9 mouse cellular contexts compared by ENCODE assay signal in genomic region chr12:108657350-108657749, GRCm38 (mm10). TPM values are rescaled to one million over a fixed set of nuclear protein-coding genes. Genes with fewer than 3 reads are reported as not detected.
DNase-seq lines count a peak whose midpoint lies in the region; ATAC-seq and TF ChIP-seq lines count a peak whose summit lies in the region.
"Had no signal": no experiment of that assay in that cellular context is flagged by ENCODE, and none has a peak within 500 bp of the region (broad histone marks: within the 10 kb centered on the region; RNA-seq: fewer than 3 reads in every experiment).

No protein-coding gene starts in this region.

- H3K4me1 ChIP-seq in ES-E14 (ENCODE audit: control insufficient read depth in 2 of 2, insufficient read depth in 2 of 2, low read length in 2 of 2, poor library complexity in 1 of 2), result peaks cover 0 to 9% of the 10 kb centered on the region in 2 experiments; a peak in 1 of 4 replicates
- peaks cover 34% of the 10 kb centered on the region for H3K4me1 ChIP-seq in liver, embryonic 12.5 days
- H3K4me1 ChIP-seq: embryonic facial prominence, embryonic 13.5 days had no signal

- no peak overlapping the region for H3K27ac ChIP-seq in ES-E14 (ENCODE audit: insufficient read depth, low read depth, low read length, poor library complexity, severe bottlenecking)
- no peak overlapping the region for H3K27ac ChIP-seq in liver, embryonic 12.5 days
- H3K27ac ChIP-seq: embryonic facial prominence, embryonic 13.5 days had no signal

- H3K9me3 ChIP-seq in ES-E14 (ENCODE audit: control insufficient read depth, insufficient read depth, low read depth, low read length), result no peaks in the 10 kb centered on the region
- H3K9me3 ChIP-seq in liver, embryonic 12.5 days (replicated peaks), result no peaks in the 10 kb centered on the region
- H3K9me3 ChIP-seq: embryonic facial prominence, embryonic 13.5 days had no signal

- H3K27me3 ChIP-seq in liver, embryonic 12.5 days (replicated peaks), result no peaks in the 10 kb centered on the region
- H3K27me3 ChIP-seq: embryonic facial prominence, embryonic 13.5 days had no signal

- 58% methylated on average over 1 of the region's 1 CpGs for WGBS in liver, embryonic 12.5 days (ENCODE audit: insufficient replicate concordance)

- H3K4me3 ChIP-seq in ES-E14 (ENCODE audit: insufficient read depth in 1 of 2, low read depth in 1 of 2, low read length in 2 of 2, poor library complexity in 1 of 2, severe bottlenecking in 1 of 2), result no peak overlapping the region
- no peak overlapping the region for H3K4me3 ChIP-seq in liver, embryonic 12.5 days
- H3K4me3 ChIP-seq: embryonic facial prominence, embryonic 13.5 days had no signal

- H3K36me3 ChIP-seq in ES-E14 (ENCODE audit: control insufficient read depth, insufficient read depth, low read length, poor library complexity, severe bottlenecking), result peaks cover 5% of the 10 kb centered on the region; the same call in 1 of the 2 replicates
- peaks cover 14% of the 10 kb centered on the region; the same call in 1 of the 2 replicates for H3K36me3 ChIP-seq in liver, embryonic 12.5 days

- in situ Hi-C loops in ES-E14 (cut with MboI; ENCODE audit: low sequenced_read_pairs in 2 of 2, unreplicated experiment in 2 of 2), result no loop called here

- DNase-seq in layer of hippocampus, adult 11-12 months (ENCODE audit: low spot score), result peak; percentile 38
- no peak for DNase-seq in layer of hippocampus, postnatal 36 days
- peak; percentile 75 for DNase-seq in ES-E14 (ENCODE audit: low read depth, low spot score)
- peak; percentile 72 for DNase-seq in heart, postnatal 4 days
- peak; percentile 43 to 65 for DNase-seq in spleen, adult 18-20 months
- DNase-seq in MN1 (ENCODE audit: low spot score), result no peak

- H3K9ac ChIP-seq in ES-E14 (ENCODE audit: insufficient read depth, low read depth, low read length, poor library complexity, severe bottlenecking), result no peak overlapping the region
- no peak overlapping the region for H3K9ac ChIP-seq in liver, embryonic 12.5 days
- H3K9ac ChIP-seq: embryonic facial prominence, embryonic 13.5 days had no signal

- no peak overlapping the region for H3K4me2 ChIP-seq in liver, embryonic 12.5 days
- H3K4me2 ChIP-seq: embryonic facial prominence, embryonic 13.5 days had no signal

- peak; percentile 66 for ATAC-seq in common myeloid progenitor, adult 5-6 weeks (replicated peaks; ENCODE audit: low read depth, poor library complexity, severe bottlenecking)
- peak; percentile 48; the same call in 1 of the 2 replicates for ATAC-seq in liver, embryonic 12.5 days

TF ChIP-seq in ES-E14, 5 proteins besides CTCF, POLR2A, EP300 and RAD21:
- TF ChIP-seq MAFK (IDR thresholded peaks at IDR 0.05; ENCODE audit: insufficient read depth, low read depth, low read length) (no peak), ZC3H11A (IDR thresholded peaks at IDR 0.05; ENCODE audit: borderline replicate concordance, low read depth, low read length) (peak; percentile 64)

RNA-seq across cellular contexts. Expression of gene Degs2, which starts 44.8 kb away (rescaled TPM):
- total RNA-seq in layer of hippocampus, postnatal 36 days (2021), result 1 to 10 TPM; 4.1 to 5.0 TPM
- 0.42 and 0.49 TPM in 2 replicates for total RNA-seq in ES-E14 (2012; rRNA removed)
- not detected in 2 replicates for total RNA-seq in common myeloid progenitor, adult 5-6 weeks (2017)
- total RNA-seq in heart, postnatal 4 days (2021), result not detected
- polyA plus RNA-seq in liver, embryonic 12.5 days (2016; fragmentation: Nextera tagmentation; extraction: Ambion mirVana), result 0.15 and 0.42 TPM in 2 replicates

Comparison
In these comparisons a context has a peak if more than half of its experiments do, and no peak if none do; other contexts are left out.
1. DNase-seq: peak in layer of hippocampus, adult 11-12 months (single experiment), ES-E14 (single experiment), heart, postnatal 4 days (single experiment) and spleen, adult 18-20 months (2 of 2); none in layer of hippocampus, postnatal 36 days (0 of 2) and MN1 (single experiment).